Mouse (Mus musculus) myocyte (in vitro differentiated cells): Measurements from ENCODE around the gene Myb. TPM values are rescaled to one million over a fixed set of nuclear protein-coding genes. Genes with fewer than 3 reads are reported as not detected.

Experiments
- H3K27me3 ChIP-seq: one replicate; pipeline ENCODE4 v1.6.1; 2011; ENCODE audit not compliant: control insufficient read depth, insufficient read depth, insufficient read length
- H3K36me3 ChIP-seq: one replicate; pipeline ENCODE4 v1.6.1; 2011; ENCODE audit not compliant: control insufficient read depth, insufficient read depth
- H3K4me2 ChIP-seq: one replicate; pipeline ENCODE4 v1.6.1; 2011; ENCODE audit warnings: low read depth, control low read depth
- H3K4me3 ChIP-seq: one replicate; pipeline ENCODE4 v1.5.1; 2011; ENCODE audit warnings: mild to moderate bottlenecking, control low read depth, moderate library complexity
- H3K79me2 ChIP-seq: one replicate; pipeline ENCODE4 v1.6.1; 2011; ENCODE audit not compliant: control insufficient read depth, insufficient read depth
- H3ac ChIP-seq: one replicate; pipeline ENCODE4 v1.6.1; 2011; ENCODE audit not compliant: control insufficient read depth, insufficient read length
- CEBPB ChIP-seq: IDR thresholded peaks from 2 replicates; pipeline ENCODE4 v1.6.1; 2011; ENCODE audit warnings: mild to moderate bottlenecking, moderate library complexity; ENCODE audit not compliant: poor library complexity, insufficient read depth, severe bottlenecking
- E2F4 ChIP-seq: IDR thresholded peaks from one replicate; pipeline ENCODE4 v1.6.1; 2011; ENCODE audit warnings: mild to moderate bottlenecking, control low read depth, moderate library complexity; ENCODE audit not compliant: insufficient read depth
- MAX ChIP-seq: IDR thresholded peaks from one replicate; pipeline ENCODE4 v1.6.1; 2011; ENCODE audit warnings: low read depth, mild to moderate bottlenecking, control low read depth
- MYOD1 ChIP-seq, 3 experiments: IDR thresholded peaks; one replicate each; pipeline ENCODE4 v1.6.1; 2011; ENCODE audit warnings: control low read depth in 2 of 3, low read depth in 2 of 3, mild to moderate bottlenecking in 2 of 3, moderate library complexity in 1 of 3; ENCODE audit not compliant: insufficient read length in 2 of 3, control insufficient read depth in 1 of 3
- MYOG ChIP-seq, 3 experiments: IDR thresholded peaks; one replicate each; pipeline ENCODE4 v1.6.1; 2011; ENCODE audit warnings: control low read depth in 2 of 3, low read depth in 2 of 3, mild to moderate bottlenecking in 2 of 3; ENCODE audit not compliant: insufficient read length in 2 of 3, control insufficient read depth in 1 of 3, insufficient read depth in 1 of 3
- POLR2A ChIP-seq: IDR thresholded peaks from one replicate; pipeline ENCODE4 v1.6.1; 2011; ENCODE audit warnings: low read depth, mild to moderate bottlenecking, control low read depth, moderate library complexity; ENCODE audit not compliant: insufficient read length
- POLR2AphosphoS2 ChIP-seq: IDR thresholded peaks from one replicate; pipeline ENCODE4 v1.6.1; 2011; ENCODE audit warnings: low read depth, control low read depth; ENCODE audit not compliant: insufficient read length
- REST ChIP-seq: IDR thresholded peaks from one replicate; pipeline ENCODE4 v1.6.1; 2011; ENCODE audit warnings: mild to moderate bottlenecking, control low read depth, moderate library complexity; ENCODE audit not compliant: insufficient read depth, insufficient read length
- SRF ChIP-seq: IDR thresholded peaks from one replicate; pipeline ENCODE4 v1.6.1; 2011; ENCODE audit warnings: low read depth; ENCODE audit not compliant: control insufficient read depth, insufficient read length
- TCF12 ChIP-seq: IDR thresholded peaks from one replicate; pipeline ENCODE4 v1.6.1; 2011; ENCODE audit warnings: mild to moderate bottlenecking, control low read depth; ENCODE audit not compliant: poor library complexity, insufficient read depth, severe bottlenecking
- TCF3 ChIP-seq: IDR thresholded peaks from one replicate; pipeline ENCODE4 v1.6.1; 2011; ENCODE audit warnings: low read depth, control low read depth; ENCODE audit not compliant: insufficient read length
- USF1 ChIP-seq: IDR thresholded peaks from one replicate; pipeline ENCODE4 v1.6.1; 2011; ENCODE audit warnings: low read depth, mild to moderate bottlenecking, control low read depth, moderate library complexity
- polyA plus RNA-seq: library from polyadenylated mRNA; unstranded; fragments of >200 nt; fragmentation: generic; extraction: Trizol; gene quantifications from one replicate; pipeline ENCODE4 v1.2.1, GENCODE M21; 2012; ENCODE audit warnings: missing spikeins

Myb gene
- polyA plus RNA-seq, 1 experiment: 0.02 TPM

DNA sequence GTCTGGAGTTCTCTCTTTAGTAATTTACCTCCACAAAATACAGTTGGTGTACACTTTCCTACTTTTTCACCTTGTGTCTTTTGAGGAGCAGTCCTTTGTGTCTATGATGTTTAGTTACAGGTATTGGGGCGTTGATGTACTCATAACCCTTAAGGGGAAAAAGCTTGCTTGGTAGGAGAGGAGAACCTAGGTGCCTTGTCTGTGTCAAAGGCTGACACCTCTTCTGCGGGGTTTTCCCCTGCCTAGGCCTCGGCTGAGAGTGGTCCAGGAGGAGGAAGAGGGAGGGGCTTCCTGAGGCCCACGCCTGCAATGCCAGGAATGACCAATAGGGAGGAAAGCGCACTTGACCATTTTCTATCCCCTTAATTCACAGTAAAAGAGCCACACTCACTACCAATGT, 17.9 kb upstream of the Myb start:
- H3K4me3 ChIP-seq: no peak overlapping the region
- no peaks in the 10 kb centered on the region for H3K79me2 ChIP-seq
- H3K27me3 ChIP-seq: no peaks in the 10 kb centered on the region
- no peak for TF ChIP-seq E2F4
- no peak for TF ChIP-seq TCF12
- no peak for TF ChIP-seq MYOG (IDR thresholded peaks at IDR 0.05; ENCODE audit: control insufficient read depth in 1 of 3, insufficient read depth in 1 of 3, insufficient read length in 2 of 3, low read depth in 2 of 3)
- TF ChIP-seq POLR2AphosphoS2: no peak
- no peak for TF ChIP-seq CEBPB
- no peak for TF ChIP-seq USF1
- no peak for TF ChIP-seq MYOD1 (IDR thresholded peaks at IDR 0.05; ENCODE audit: control insufficient read depth in 1 of 3, insufficient read length in 2 of 3, low read depth in 2 of 3)
- TF ChIP-seq POLR2A: no peak
- no peak for TF ChIP-seq MAX
- no peak for TF ChIP-seq TCF3
- TF ChIP-seq REST: no peak
- no peak for TF ChIP-seq SRF
- no peaks in the 10 kb centered on the region for H3K36me3 ChIP-seq
- no peak overlapping the region for H3K4me2 ChIP-seq
- H3ac ChIP-seq: no peak overlapping the region

DNA sequence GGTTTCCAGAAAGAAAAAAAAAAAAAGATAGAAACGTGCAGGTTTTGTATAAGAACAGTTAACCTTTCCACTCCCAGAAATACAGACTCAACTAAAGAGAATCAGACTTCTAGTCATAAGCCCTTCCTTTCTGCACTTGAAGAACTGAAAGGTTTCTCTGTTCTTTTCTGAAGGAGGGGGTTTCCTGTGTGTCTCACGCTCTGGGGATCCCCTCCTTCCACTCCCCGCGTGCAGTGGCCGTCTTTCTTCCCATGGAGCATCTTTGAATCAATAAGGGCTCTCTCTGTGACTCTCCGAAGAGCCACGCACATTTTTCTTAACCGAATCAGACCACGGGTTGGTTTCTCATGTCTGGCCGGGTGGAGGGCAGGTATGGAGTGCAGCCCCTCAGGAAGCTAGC, 17.5 kb upstream of the Myb start:
- Histone ChIP-seq H3ac (no peak overlapping the region), H3K27me3 (no peaks in the 10 kb centered on the region)
- TF ChIP-seq E2F4 (no peak), REST (no peak), SRF (no peak), MYOG (IDR thresholded peaks at IDR 0.05; ENCODE audit: control insufficient read depth in 1 of 3, insufficient read depth in 1 of 3, insufficient read length in 2 of 3, low read depth in 2 of 3) (no peak), POLR2AphosphoS2 (no peak), POLR2A (no peak), TCF3 (no peak), MYOD1 (IDR thresholded peaks at IDR 0.05; ENCODE audit: control insufficient read depth in 1 of 3, insufficient read length in 2 of 3, low read depth in 2 of 3) (no peak), TCF12 (no peak), CEBPB (no peak), MAX (no peak), USF1 (no peak)

DNA sequence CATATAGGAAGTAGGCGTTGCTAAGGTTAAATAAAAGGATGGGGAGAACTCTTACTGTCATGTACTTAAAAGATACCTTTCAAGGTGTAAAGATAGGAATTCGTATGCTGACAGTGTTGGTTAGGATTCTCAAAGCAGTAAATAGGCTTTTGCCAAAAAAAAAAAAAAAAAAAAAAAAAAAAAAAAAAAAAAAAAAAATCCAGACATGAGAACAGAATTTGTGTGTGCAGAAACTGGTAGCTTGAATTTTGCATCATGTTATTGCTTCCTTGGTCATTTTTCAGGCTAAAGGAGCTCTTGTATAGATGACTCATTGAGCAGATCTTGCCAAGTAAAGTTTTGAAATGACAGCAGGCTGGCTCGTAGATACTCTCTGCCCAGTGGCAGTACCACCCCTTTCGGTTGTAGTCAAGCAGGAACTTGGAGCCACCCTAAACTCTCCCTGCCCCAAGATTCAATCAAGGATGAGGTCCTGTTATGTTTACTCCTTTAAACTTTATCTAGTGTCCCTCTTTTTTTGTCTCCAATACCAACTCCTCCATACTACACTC, 11.9 kb upstream of the Myb start:
- Histone ChIP-seq H3ac (no peak overlapping the region), H3K36me3 (no peaks in the 10 kb centered on the region), H3K27me3 (no peaks in the 10 kb centered on the region), H3K79me2 (no peaks in the 10 kb centered on the region), H3K4me3 (no peak overlapping the region), H3K4me2 (no peak overlapping the region)
- TF ChIP-seq USF1: no peak
- no peak for TF ChIP-seq TCF3

More for the DNA sequence above, 17.5 kb upstream of the Myb start:
- Histone ChIP-seq H3K4me3 (no peak overlapping the region), H3K4me2 (no peak overlapping the region), H3K79me2 (no peaks in the 10 kb centered on the region), H3K36me3 (no peaks in the 10 kb centered on the region)

DNA sequence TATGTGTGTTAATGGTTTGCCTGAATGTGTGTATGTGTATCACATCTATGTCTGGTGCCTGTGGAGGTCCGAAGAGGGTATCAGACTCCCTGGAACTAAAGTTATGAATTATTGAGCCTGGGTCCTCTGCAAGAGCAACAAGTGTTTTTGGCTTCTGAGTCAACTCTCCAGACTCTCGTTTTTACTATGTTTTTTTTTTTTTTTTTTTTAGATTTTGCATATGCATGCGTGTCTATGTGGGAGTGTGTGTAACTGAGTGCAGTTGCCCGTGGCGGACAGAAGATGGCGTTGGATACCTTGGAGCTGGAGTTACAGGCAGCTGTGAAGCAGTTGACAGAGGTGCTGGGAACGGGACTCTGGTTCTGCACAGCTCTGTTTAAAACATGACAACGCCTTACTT, 7.7 kb upstream of the Myb start:
- H3ac ChIP-seq: no peak overlapping the region
- no peaks in the 10 kb centered on the region for H3K79me2 ChIP-seq
- H3K4me3 ChIP-seq: no peak overlapping the region
- no peaks in the 10 kb centered on the region for H3K27me3 ChIP-seq
- no peaks in the 10 kb centered on the region for H3K36me3 ChIP-seq
- no peak for TF ChIP-seq REST
- TF ChIP-seq TCF12: no peak
- TF ChIP-seq TCF3: no peak
- no peak for TF ChIP-seq USF1
- TF ChIP-seq SRF: no peak
- TF ChIP-seq MYOG (IDR thresholded peaks at IDR 0.05; ENCODE audit: control insufficient read depth in 1 of 3, insufficient read depth in 1 of 3, insufficient read length in 2 of 3, low read depth in 2 of 3): no peak
- no peak for TF ChIP-seq CEBPB
- TF ChIP-seq MAX: no peak
- TF ChIP-seq E2F4: no peak
- TF ChIP-seq MYOD1 (IDR thresholded peaks at IDR 0.05; ENCODE audit: control insufficient read depth in 1 of 3, insufficient read length in 2 of 3, low read depth in 2 of 3): no peak
- no peak for TF ChIP-seq POLR2A
- TF ChIP-seq POLR2AphosphoS2: no peak
- no peak overlapping the region for H3K4me2 ChIP-seq

DNA sequence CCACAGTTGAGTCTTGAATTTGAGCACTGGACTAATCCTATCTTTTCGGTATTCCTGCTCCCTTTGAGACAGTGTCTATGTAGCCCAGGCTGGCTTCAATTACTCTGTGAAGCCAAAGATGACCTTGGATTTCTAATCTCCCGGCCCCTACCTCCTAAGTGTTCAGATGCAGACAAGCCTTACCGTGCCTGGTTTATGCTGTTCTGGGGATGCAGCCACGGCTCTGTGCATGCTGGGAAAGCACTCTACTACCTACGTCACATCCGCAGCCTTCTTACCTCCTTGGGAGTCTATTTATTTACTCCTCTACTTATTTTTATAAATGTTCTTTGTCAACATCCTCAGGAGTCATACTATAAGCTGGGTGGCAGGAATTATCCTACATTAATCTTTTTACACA, 7.1 kb upstream of the Myb start:
- Histone ChIP-seq H3K4me2 (no peak overlapping the region), H3K27me3 (no peaks in the 10 kb centered on the region)

More for the DNA sequence above, 7.1 kb upstream of the Myb start:
- no peaks in the 10 kb centered on the region for H3K79me2 ChIP-seq
- no peaks in the 10 kb centered on the region for H3K36me3 ChIP-seq
- H3K4me3 ChIP-seq: no peak overlapping the region
- H3ac ChIP-seq: no peak overlapping the region
- TF ChIP-seq REST: no peak
- no peak for TF ChIP-seq USF1
- no peak for TF ChIP-seq TCF12
- TF ChIP-seq E2F4: no peak
- TF ChIP-seq MYOG (IDR thresholded peaks at IDR 0.05; ENCODE audit: control insufficient read depth in 1 of 3, insufficient read depth in 1 of 3, insufficient read length in 2 of 3, low read depth in 2 of 3): no peak
- no peak for TF ChIP-seq POLR2AphosphoS2
- no peak for TF ChIP-seq MYOD1 (IDR thresholded peaks at IDR 0.05; ENCODE audit: control insufficient read depth in 1 of 3, insufficient read length in 2 of 3, low read depth in 2 of 3)
- TF ChIP-seq CEBPB: no peak
